Mouse (Mus musculus) CH12.LX (cell line): ENCODE measurements around the gene Depp1. TPM values are rescaled to one million over a fixed set of nuclear protein-coding genes. Genes with fewer than 3 reads are reported as not detected.

Experiments used
- DNase-seq: peaks from one replicate; pipeline ENCODE4 v3.0.0-alpha.2; 2013; ENCODE audit errors: extremely low read depth
- H3K27ac ChIP-seq: 2 replicates; pipeline ENCODE4 v1.5.1; 2012; ENCODE audit warnings: low read depth, mild to moderate bottlenecking, control low read depth, moderate library complexity; ENCODE audit not compliant: insufficient read depth
- H3K27me3 ChIP-seq: replicated peaks from 2 replicates; pipeline ENCODE3; 2012; ENCODE audit warnings: inconsistent platforms
- H3K36me3 ChIP-seq, 2 experiments: replicated peaks in 1 of 2; 2 replicates each; pipeline versions ENCODE3 to v1.6.1; 2012; ENCODE audit warnings: inconsistent platforms in 1 of 2, low read length in 1 of 2, mild to moderate bottlenecking in 1 of 2, mixed read lengths in 1 of 2, moderate library complexity in 1 of 2; ENCODE audit not compliant: control insufficient read depth in 1 of 2, insufficient read depth in 1 of 2
- H3K4me1 ChIP-seq, 2 experiments: 2 replicates each; pipeline ENCODE4 v1.6.1; 2012; ENCODE audit warnings: inconsistent platforms in 1 of 2, moderate library complexity in 1 of 2; ENCODE audit not compliant: insufficient read depth in 2 of 2, control insufficient read depth in 1 of 2
- H3K4me2 ChIP-seq: 2 replicates; pipeline ENCODE4 v1.6.1; 2012; ENCODE audit warnings: low read depth, mild to moderate bottlenecking, control low read depth; ENCODE audit not compliant: poor library complexity, insufficient read depth, severe bottlenecking
- H3K4me3 ChIP-seq, 3 experiments: fragments of 150-350 bp in 1 of 3; sonication (generic) in 1 of 3; replicated peaks in 1 of 3; 2 replicates each; pipeline versions ENCODE3 to v1.5.1; 2011 to 2012; ENCODE audit warnings: low read depth in 2 of 3, low read length in 2 of 3, mild to moderate bottlenecking in 2 of 3, moderate library complexity in 2 of 3, control low read depth in 1 of 3, improper control_type of control experiment in 1 of 3, inconsistent platforms in 1 of 3, mixed read lengths in 1 of 3; ENCODE audit not compliant: poor library complexity in 1 of 3
- H3K79me2 ChIP-seq: replicated peaks from 2 replicates; pipeline ENCODE4 v1.6.1; 2012; ENCODE audit warnings: mild to moderate bottlenecking, moderate library complexity; ENCODE audit not compliant: control insufficient read depth, poor library complexity, insufficient read depth, severe bottlenecking; ENCODE audit errors: extremely low read depth
- H3K9ac ChIP-seq: 2 replicates; pipeline ENCODE4 v1.6.1; 2012; ENCODE audit warnings: low read depth, mild to moderate bottlenecking, control low read depth, moderate library complexity; ENCODE audit not compliant: insufficient read depth
- H3K9me3 ChIP-seq: replicated peaks from 2 replicates; pipeline ENCODE3; 2012; ENCODE audit warnings: low read length, inconsistent platforms, mixed read lengths
- CHD2 ChIP-seq: IDR thresholded peaks from 2 replicates; pipeline ENCODE4 v1.6.1; 2011; ENCODE audit warnings: low read length, improper control_type of control experiment
- E2F4 ChIP-seq: IDR thresholded peaks from 2 replicates; pipeline ENCODE4 v1.6.1; 2011; ENCODE audit warnings: low read depth, low read length, improper control_type of control experiment; ENCODE audit not compliant: insufficient replicate concordance
- EP300 ChIP-seq: IDR thresholded peaks from 2 replicates; pipeline ENCODE4 v1.6.1; 2011; ENCODE audit warnings: low read length, improper control_type of control experiment
- ETS1 ChIP-seq: conservative IDR thresholded peaks from 2 replicates; pipeline ENCODE4 v1.6.1; 2012; ENCODE audit warnings: low read depth, mild to moderate bottlenecking, inconsistent platforms, low read length, improper control_type of control experiment, moderate library complexity
- GABPA ChIP-seq: IDR thresholded peaks from 2 replicates; pipeline ENCODE4 v1.6.1; 2012; ENCODE audit warnings: low read depth, low read length, improper control_type of control experiment, inconsistent platforms; ENCODE audit not compliant: insufficient replicate concordance
- JUND ChIP-seq: conservative IDR thresholded peaks from 2 replicates; pipeline ENCODE4 v1.6.1; 2011; ENCODE audit warnings: low read depth, low read length, improper control_type of control experiment
- KAT2A ChIP-seq: IDR thresholded peaks from 2 replicates; pipeline ENCODE4 v1.6.1; 2012; ENCODE audit warnings: low read length, improper control_type of control experiment, inconsistent platforms; ENCODE audit not compliant: insufficient replicate concordance
- MAFK ChIP-seq: IDR thresholded peaks from 2 replicates; pipeline ENCODE4 v1.6.1; 2011; ENCODE audit warnings: low read length, improper control_type of control experiment; ENCODE audit not compliant: insufficient replicate concordance
- MAX ChIP-seq: IDR thresholded peaks from 2 replicates; pipeline ENCODE4 v1.6.1; 2011; ENCODE audit warnings: low read length, improper control_type of control experiment
- MAZ ChIP-seq: IDR thresholded peaks from 2 replicates; pipeline ENCODE4 v1.6.1; 2012; ENCODE audit warnings: low read depth, mild to moderate bottlenecking, inconsistent platforms, low read length, improper control_type of control experiment, moderate library complexity
- MEF2A ChIP-seq: IDR thresholded peaks from 2 replicates; pipeline ENCODE4 v1.6.1; 2014; ENCODE audit warnings: low read depth, mild to moderate bottlenecking, inconsistent platforms, low read length, improper control_type of control experiment, borderline replicate concordance
- MXI1 ChIP-seq: IDR thresholded peaks from 2 replicates; pipeline ENCODE4 v1.6.1; 2011; ENCODE audit warnings: mild to moderate bottlenecking, low read depth, low read length, improper control_type of control experiment
- NELFE ChIP-seq: IDR thresholded peaks from 2 replicates; pipeline ENCODE4 v1.6.1; 2011; ENCODE audit warnings: low read depth, low read length, improper control_type of control experiment
- NRF1 ChIP-seq: IDR thresholded peaks from 2 replicates; pipeline ENCODE4 v1.6.1; 2014; ENCODE audit warnings: low read depth, mild to moderate bottlenecking, inconsistent platforms, low read length, improper control_type of control experiment, moderate library complexity
- POLR2A ChIP-seq: IDR thresholded peaks from 2 replicates; pipeline ENCODE4 v1.6.1; 2011; ENCODE audit warnings: low read depth, mild to moderate bottlenecking, improper control_type of control experiment, low read length
- RAD21 ChIP-seq: IDR thresholded peaks from 2 replicates; pipeline ENCODE4 v1.6.1; 2011; ENCODE audit warnings: low read depth, mild to moderate bottlenecking, low read length, improper control_type of control experiment, moderate library complexity
- SIN3A ChIP-seq: IDR thresholded peaks from 2 replicates; pipeline ENCODE4 v1.6.1; 2012; ENCODE audit warnings: low read length, improper control_type of control experiment, inconsistent platforms
- TBP ChIP-seq: conservative IDR thresholded peaks from 2 replicates; pipeline ENCODE4 v1.6.1; 2011; ENCODE audit warnings: low read depth, low read length, improper control_type of control experiment
- UBTF ChIP-seq: IDR thresholded peaks from 2 replicates; pipeline ENCODE4 v1.6.1; 2012; ENCODE audit warnings: low read depth, mild to moderate bottlenecking, inconsistent platforms, low read length, improper control_type of control experiment, moderate library complexity
- USF1 ChIP-seq: IDR thresholded peaks from 2 replicates; pipeline ENCODE4 v1.6.1; 2014; ENCODE audit warnings: low read depth, mild to moderate bottlenecking, inconsistent platforms, low read length, improper control_type of control experiment
- USF2 ChIP-seq: conservative IDR thresholded peaks from 2 replicates; pipeline ENCODE4 v1.6.1; 2011; ENCODE audit warnings: low read depth, low read length, improper control_type of control experiment
- ZKSCAN1 ChIP-seq: IDR thresholded peaks from 2 replicates; pipeline ENCODE4 v1.6.1; 2012; ENCODE audit warnings: low read depth, inconsistent platforms, low read length, improper control_type of control experiment, borderline replicate concordance
- ZMIZ1 ChIP-seq: IDR thresholded peaks from 2 replicates; pipeline ENCODE4 v1.6.1; 2012; ENCODE audit warnings: low read depth, mild to moderate bottlenecking, inconsistent platforms, low read length, improper control_type of control experiment
- ZNF384 ChIP-seq: IDR thresholded peaks from 2 replicates; pipeline ENCODE4 v1.6.1; 2012; ENCODE audit warnings: low read depth, low read length, improper control_type of control experiment, inconsistent platforms
- dilution Hi-C: fragments of 300-500 bp; cut with MboI; formaldehyde crosslinking; loops from 2 replicates; pipeline ENCODE4 v1.14.3; 2020; ENCODE audit warnings: low sequenced_read_pairs; ENCODE audit not compliant: extremely low pct_unique_long_range_greater_than_20kb, extremely low pct_ligation_motif_present
- in situ Hi-C: fragments of 300-500 bp; cut with MboI; formaldehyde crosslinking; loops from 3 replicates; pipeline ENCODE4 v1.14.3; 2019; ENCODE audit warnings: low sequenced_read_pairs, low pct_ligation_motif_present, low pct_unique_long_range_greater_than_20kb, mixed read lengths
- polyA plus RNA-seq: library from polyadenylated mRNA; unstranded; fragments of >175 nt; gene quantifications from 2 replicates; pipeline ENCODE4 v1.2.1, GENCODE M21; 2012; ENCODE audit warnings: low read depth; ENCODE audit not compliant: insufficient read length
- total RNA-seq, 2 experiments: library from RNA; depleted of rRNA; stranded (reverse); fragments of 300-350 nt in 1 of 2; fragments of >200 nt in 1 of 2; gene quantifications; 2 replicates each; pipeline ENCODE4 v1.2.3; 2012 to 2014

The Depp1 gene
- total and polyA plus RNA-seq, 3 experiments = 0.13 to 0.47 TPM; not detected in 1

- Histone ChIP-seq H3K4me1 (peaks cover 26 to 77% of the 10 kb centered on the region in 2 experiments), H3K4me2 (no peak overlapping the region), H3K27me3 (no peaks in the 10 kb centered on the region), H3K27ac (no peak overlapping the region; the same call in 1 of the 2 replicates), H3K36me3 (peaks cover 34 to 68% of the 10 kb centered on the region in 2 experiments), H3K79me2 (peaks cover 62% of the 10 kb centered on the region), H3K4me3 (no peak overlapping the region), H3K9me3 (no peaks in the 10 kb centered on the region), H3K9ac (no peak overlapping the region)
- TF ChIP-seq MXI1 (no peak), JUND (peak; percentile 57)
- dilution Hi-C loops (no loop called here), in situ Hi-C loops (no loop called here)
- no peak for DNase-seq
Measured at GRCm38 (mm10) chr6:116664830-116665229, 14.4 kb downstream of the Depp1 start.

- DNase-seq = no peak
- dilution Hi-C loops (no loop called here), in situ Hi-C loops (no loop called here)
Measured at GRCm38 (mm10) chr6:116666085-116666750, 15.8 kb downstream of the Depp1 start.

GRCm38 (mm10) chr6:116666892-116667291 lies 16.5 kb downstream of the Depp1 start:
- no peak for TF ChIP-seq UBTF
- TF ChIP-seq USF1 = no peak
- TF ChIP-seq TBP = no peak
- no peak for TF ChIP-seq KAT2A
- no peak for TF ChIP-seq ETS1
- TF ChIP-seq RAD21 = no peak
- no peak for TF ChIP-seq NELFE
- TF ChIP-seq MAX = no peak
- no peak for TF ChIP-seq MAZ
- no peak for TF ChIP-seq MEF2A
- TF ChIP-seq CHD2 = no peak
- no peak for TF ChIP-seq ZMIZ1
- TF ChIP-seq E2F4 = no peak
- TF ChIP-seq MAFK = no peak
- no peak for TF ChIP-seq EP300
- TF ChIP-seq USF2 = no peak
- no peak for TF ChIP-seq ZKSCAN1
- no peak for TF ChIP-seq NRF1
- no peak for TF ChIP-seq SIN3A
- no peak for TF ChIP-seq POLR2A
- no peaks in the 10 kb centered on the region for H3K27me3 ChIP-seq
- no peak overlapping the region for H3K9ac ChIP-seq
- peaks cover 17 to 57% of the 10 kb centered on the region in 2 experiments for H3K36me3 ChIP-seq
- 0 out of 2 replicates have a peak overlapping the region, but pooled peaks have one; percentile 15 for H3K27ac ChIP-seq
- dilution Hi-C loops = no loop called here
- H3K4me3 ChIP-seq = no peak overlapping the region
- H3K4me2 ChIP-seq = peak overlapping the region; percentile 24; the same call in 1 of the 2 replicates
- H3K9me3 ChIP-seq = no peaks in the 10 kb centered on the region
- DNase-seq = no peak
- peaks cover 77% of the 10 kb centered on the region for H3K79me2 ChIP-seq
- H3K4me1 ChIP-seq = peaks cover 34 to 90% of the 10 kb centered on the region in 2 experiments
- in situ Hi-C loops = no loop called here

More at GRCm38 (mm10) chr6:116666085-116666750, 15.8 kb downstream of the Depp1 start:
- TF ChIP-seq ZNF384 (no peak), GABPA (no peak)
- Histone ChIP-seq H3K27ac (no peak overlapping the region), H3K4me2 (no peak overlapping the region), H3K9me3 (no peaks in the 10 kb centered on the region), H3K4me3 (no peak overlapping the region), H3K27me3 (no peaks in the 10 kb centered on the region), H3K36me3 (peaks cover 21 to 62% of the 10 kb centered on the region in 2 experiments), H3K79me2 (peaks cover 76% of the 10 kb centered on the region), H3K4me1 (peaks cover 27 to 89% of the 10 kb centered on the region in 2 experiments), H3K9ac (no peak overlapping the region)
